Mouse (Mus musculus): Measurements from ENCODE around the gene Wrnip1. TPM values are rescaled to one million over a fixed set of nuclear protein-coding genes. Genes with fewer than 3 reads are reported as not detected.
"Not testable (repeated sequence)": the region's sequence is repeated elsewhere in the genome, so short reads cannot be mapped to it uniquely, and the experiment has no call there.

Wrnip1 gene
- total and polyA plus RNA-seq, 2 experiments from 2014 or later = 29.9 to 82.6 TPM

- no peaks in the 10 kb centered on the region for H3K27me3 ChIP-seq (ENCODE audit: insufficient read depth, low read length)
- no peak overlapping the region for H3K4me2 ChIP-seq (ENCODE audit: low read depth, low read length)
- H3K9me3 ChIP-seq (ENCODE audit: low read length) = no peaks in the 10 kb centered on the region
- no peaks in the 10 kb centered on the region for H3K36me3 ChIP-seq (ENCODE audit: insufficient read depth, low read length)
- H3K27ac ChIP-seq = no peak overlapping the region
- H3K4me1 ChIP-seq (ENCODE audit: insufficient read depth, low read length) = no peaks in the 10 kb centered on the region
- DNase-seq (ENCODE audit: low spot score) (no peak), ATAC-seq (no peak)
- H3K4me3 ChIP-seq (ENCODE audit: low read length) = no peak overlapping the region
- no peak overlapping the region for H3K9ac ChIP-seq (replicated peaks; ENCODE audit: low read length)
- no peak for TF ChIP-seq CTCF (IDR thresholded peaks at IDR 0.05; ENCODE audit: low read depth)
Measured at GRCm38 (mm10) chr13:32863456-32863855, 61.6 kb downstream of the Wrnip1 start.

- WGBS = 82% methylated on average over 3 of the region's 3 CpGs
- not testable (repeated sequence) for H3K4me2 ChIP-seq (ENCODE audit: low read depth, low read length); H3K27ac ChIP-seq; ATAC-seq; H3K4me3 ChIP-seq (ENCODE audit: low read length); H3K9ac ChIP-seq (replicated peaks; ENCODE audit: low read length); DNase-seq (ENCODE audit: low spot score); H3K4me1 ChIP-seq (ENCODE audit: insufficient read depth, low read length); H3K27me3 ChIP-seq (ENCODE audit: insufficient read depth, low read length); H3K36me3 ChIP-seq (ENCODE audit: insufficient read depth, low read length); H3K9me3 ChIP-seq (ENCODE audit: low read length)
Measured at GRCm38 (mm10) chr13:32864529-32864928, 62.7 kb downstream of the Wrnip1 start.

- 82% methylated on average over 2 of the region's 2 CpGs for WGBS
- Histone ChIP-seq H3K4me2 (ENCODE audit: low read depth, low read length) (no peak overlapping the region), H3K4me3 (ENCODE audit: low read length) (no peak overlapping the region), H3K36me3 (ENCODE audit: insufficient read depth, low read length) (no peaks in the 10 kb centered on the region), H3K9ac (replicated peaks; ENCODE audit: low read length) (no peak overlapping the region), H3K27ac (no peak overlapping the region), H3K4me1 (ENCODE audit: insufficient read depth, low read length) (no peaks in the 10 kb centered on the region), H3K27me3 (ENCODE audit: insufficient read depth, low read length) (no peaks in the 10 kb centered on the region), H3K9me3 (ENCODE audit: low read length) (no peaks in the 10 kb centered on the region)
- ATAC-seq = no peak
- no peak for DNase-seq (ENCODE audit: low spot score)
- TF ChIP-seq CTCF (IDR thresholded peaks at IDR 0.05; ENCODE audit: low read depth) = peak; percentile 24; the same call in 1 of the 2 replicates
Measured at GRCm38 (mm10) chr13:32865591-32865990, 63.8 kb downstream of the Wrnip1 start.

GRCm38 (mm10) chr13:32866484-32866883, 64.6 kb downstream of the Wrnip1 start:
- TF ChIP-seq CTCF (IDR thresholded peaks at IDR 0.05; ENCODE audit: low read depth) = peak; percentile 90
- H3K27ac ChIP-seq = no peak overlapping the region
- H3K4me1 ChIP-seq (ENCODE audit: insufficient read depth, low read length) = no peaks in the 10 kb centered on the region
- no peaks in the 10 kb centered on the region for H3K36me3 ChIP-seq (ENCODE audit: insufficient read depth, low read length)
- no peaks in the 10 kb centered on the region for H3K9me3 ChIP-seq (ENCODE audit: low read length)
- H3K9ac ChIP-seq (replicated peaks; ENCODE audit: low read length) = no peak overlapping the region
- 10% methylated on average over 9 of the region's 9 CpGs for WGBS
- no peak overlapping the region for H3K4me2 ChIP-seq (ENCODE audit: low read depth, low read length)
- no peak overlapping the region for H3K4me3 ChIP-seq (ENCODE audit: low read length)
- peak; percentile 89 for ATAC-seq
- DNase-seq (ENCODE audit: low spot score) = peak; percentile 87
- no peaks in the 10 kb centered on the region for H3K27me3 ChIP-seq (ENCODE audit: insufficient read depth, low read length)

GRCm38 (mm10) chr13:32867030-32867429, 65.2 kb downstream of the Wrnip1 start:
- DNase-seq (ENCODE audit: low spot score) = no peak
- Histone ChIP-seq H3K4me3 (ENCODE audit: low read length) (no peak overlapping the region), H3K4me2 (ENCODE audit: low read depth, low read length) (no peak overlapping the region), H3K9me3 (ENCODE audit: low read length) (no peaks in the 10 kb centered on the region), H3K27me3 (ENCODE audit: insufficient read depth, low read length) (no peaks in the 10 kb centered on the region), H3K9ac (replicated peaks; ENCODE audit: low read length) (no peak overlapping the region), H3K4me1 (ENCODE audit: insufficient read depth, low read length) (no peaks in the 10 kb centered on the region), H3K27ac (no peak overlapping the region), H3K36me3 (ENCODE audit: insufficient read depth, low read length) (no peaks in the 10 kb centered on the region)
- no peak for ATAC-seq
- 37% methylated on average over 2 of the region's 2 CpGs for WGBS
- no peak for TF ChIP-seq CTCF (IDR thresholded peaks at IDR 0.05; ENCODE audit: low read depth)

GRCm38 (mm10) chr13:32868233-32868632, 66.4 kb downstream of the Wrnip1 start:
- not testable (repeated sequence) for H3K36me3 ChIP-seq (ENCODE audit: insufficient read depth, low read length); H3K27me3 ChIP-seq (ENCODE audit: insufficient read depth, low read length); H3K4me1 ChIP-seq (ENCODE audit: insufficient read depth, low read length); H3K4me2 ChIP-seq (ENCODE audit: low read depth, low read length); ATAC-seq; H3K27ac ChIP-seq; DNase-seq (ENCODE audit: low spot score); H3K4me3 ChIP-seq (ENCODE audit: low read length); H3K9ac ChIP-seq (replicated peaks; ENCODE audit: low read length); H3K9me3 ChIP-seq (ENCODE audit: low read length)
- WGBS = 80% methylated on average over 4 of the region's 4 CpGs

- DNase-seq (ENCODE audit: low spot score) = no peak
- H3K36me3 ChIP-seq (ENCODE audit: insufficient read depth, low read length) = no peaks in the 10 kb centered on the region
- H3K27ac ChIP-seq = no peak overlapping the region
- no peak overlapping the region for H3K4me2 ChIP-seq (ENCODE audit: low read depth, low read length)
- TF ChIP-seq CTCF (IDR thresholded peaks at IDR 0.05; ENCODE audit: low read depth) = no peak
- no peaks in the 10 kb centered on the region for H3K4me1 ChIP-seq (ENCODE audit: insufficient read depth, low read length)
- WGBS = 67% methylated on average over 5 of the region's 5 CpGs
- H3K4me3 ChIP-seq (ENCODE audit: low read length) = no peak overlapping the region
- H3K27me3 ChIP-seq (ENCODE audit: insufficient read depth, low read length) = no peaks in the 10 kb centered on the region
- H3K9me3 ChIP-seq (ENCODE audit: low read length) = no peaks in the 10 kb centered on the region
- ATAC-seq = no peak
- no peak overlapping the region for H3K9ac ChIP-seq (replicated peaks; ENCODE audit: low read length)
Measured at GRCm38 (mm10) chr13:32868843-32869242, 67.0 kb downstream of the Wrnip1 start.

Other genes with a start within 250 kb of the Wrnip1 start
- 0.47 TPM in 1 of 2 replicates, not detected in the other for gene Mylk4, start 18.1 kb upstream of the Wrnip1 start, total RNA-seq (2014; rRNA removed)
- 0.06 and 0.11 TPM in 2 replicates for gene Mylk4, start 18.1 kb upstream of the Wrnip1 start, polyA plus RNA-seq (2015; fragmentation: Nextera tagmentation; extraction: Ambion mirVana)
- gene D930007J09Rik, start 811 bp downstream of the Wrnip1 start, total RNA-seq (2014; rRNA removed) = not detected in 2 replicates
- gene D930007J09Rik, start 811 bp downstream of the Wrnip1 start, polyA plus RNA-seq (2015; fragmentation: Nextera tagmentation; extraction: Ambion mirVana) = not detected in 2 replicates
- gene Serpinb1a, start 49.1 kb downstream of the Wrnip1 start, total RNA-seq (2014; rRNA removed) = 0.18 and 0.94 TPM in 2 replicates
- gene Serpinb1a, start 49.1 kb downstream of the Wrnip1 start, polyA plus RNA-seq (2015; fragmentation: Nextera tagmentation; extraction: Ambion mirVana) = 4.4 and 5.0 TPM in 2 replicates
- gene Serpinb1c, start 96.2 kb downstream of the Wrnip1 start, total RNA-seq (2014; rRNA removed) = not detected in 2 replicates
- gene Serpinb1c, start 96.2 kb downstream of the Wrnip1 start, polyA plus RNA-seq (2015; fragmentation: Nextera tagmentation; extraction: Ambion mirVana) = not detected in 2 replicates
- 1.7 and 4.7 TPM in 2 replicates for gene Serpinb6b, start 163.2 kb downstream of the Wrnip1 start, total RNA-seq (2014; rRNA removed)
- gene Serpinb6b, start 163.2 kb downstream of the Wrnip1 start, polyA plus RNA-seq (2015; fragmentation: Nextera tagmentation; extraction: Ambion mirVana) = 2.8 TPM in 2 replicates
- 3.8 and 4.4 TPM in 2 replicates for gene Serpinb9, start 201.2 kb downstream of the Wrnip1 start, total RNA-seq (2014; rRNA removed)
- gene Serpinb9, start 201.2 kb downstream of the Wrnip1 start, polyA plus RNA-seq (2015; fragmentation: Nextera tagmentation; extraction: Ambion mirVana) = 3.4 and 3.8 TPM in 2 replicates
- not detected in 2 replicates for gene Serpinb9b, start 225.4 kb downstream of the Wrnip1 start, total RNA-seq (2014; rRNA removed)
- gene Serpinb9b, start 225.4 kb downstream of the Wrnip1 start, polyA plus RNA-seq (2015; fragmentation: Nextera tagmentation; extraction: Ambion mirVana) = 0.13 and 0.25 TPM in 2 replicates